Mouse (Mus musculus) G1E (cell line): Measurements from ENCODE around the gene Ptgfrn.

Experiments
- CTCF ChIP-seq: IDR thresholded peaks from 2 replicates; pipeline ENCODE4 v1.5.1; 2012; ENCODE audit warnings: low read depth, low read length, inconsistent platforms, mixed read lengths
- GATA1 ChIP-seq: IDR thresholded peaks from 2 replicates; pipeline ENCODE4 v1.6.1; 2012; ENCODE audit warnings: borderline replicate concordance, low read length, inconsistent platforms, mixed read lengths
- GATA2 ChIP-seq: IDR thresholded peaks from 2 replicates; pipeline ENCODE4 v1.6.1; 2012; ENCODE audit warnings: low read depth, low read length, inconsistent platforms, borderline replicate concordance
- POLR2AphosphoS5 ChIP-seq: IDR thresholded peaks from 2 replicates; pipeline ENCODE4 v1.6.1; 2012; ENCODE audit warnings: low read depth, low read length, inconsistent platforms; ENCODE audit not compliant: insufficient replicate concordance
- TAL1 ChIP-seq: conservative IDR thresholded peaks from 2 replicates; pipeline ENCODE4 v1.6.1; 2012; ENCODE audit warnings: low read depth, low read length, inconsistent platforms, mixed read lengths

DNA sequence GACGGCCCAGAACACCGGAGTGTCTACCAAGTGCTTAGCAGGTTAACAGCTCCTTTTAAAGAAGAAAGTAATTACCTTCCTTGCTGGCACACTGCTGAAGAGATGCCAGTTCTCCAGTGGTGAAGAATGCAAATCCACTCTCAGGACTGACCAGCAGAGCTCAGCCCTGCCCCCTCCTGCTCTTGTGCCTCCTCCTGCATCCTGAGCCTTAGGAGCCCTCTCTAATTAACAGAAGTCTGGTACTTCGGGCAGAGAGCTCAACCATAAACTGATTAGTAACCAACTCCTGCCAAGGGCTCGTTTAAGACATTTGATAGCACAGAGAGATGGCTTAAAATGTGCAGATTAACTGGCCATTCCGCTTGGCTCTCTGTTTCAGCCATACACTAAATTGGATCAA lies 41.4 kb downstream of the Ptgfrn start:
- TF ChIP-seq CTCF (no peak), GATA1 (no peak), POLR2AphosphoS5 (no peak), TAL1 (no peak), GATA2 (no peak)
